Mouse (Mus musculus): Measurements from ENCODE around the gene Nrg4. TPM values are rescaled to one million over a fixed set of nuclear protein-coding genes. Genes with fewer than 3 reads are reported as not detected.

The Nrg4 gene
- polyA plus RNA-seq, 2 experiments = 0.39 to 1.1 TPM

GRCm38 (mm10) chr9:55273906-55274305 lies 52.7 kb downstream of the Nrg4 start:
- Histone ChIP-seq H3K27me3 (ENCODE audit: control insufficient read depth, insufficient read depth, low read length) (no peaks in the 10 kb centered on the region), H3K4me3 (ENCODE audit: insufficient read depth in 1 of 2, low read depth in 2 of 2, low read length in 2 of 2) (no peak overlapping the region), H3K36me3 (replicated peaks; ENCODE audit: control insufficient read depth, insufficient read depth, low read depth) (no peaks in the 10 kb centered on the region), H3K4me2 (ENCODE audit: low read depth) (no peak overlapping the region), H3K4me1 (replicated peaks; ENCODE audit: control insufficient read depth in 2 of 2, insufficient read depth in 2 of 2, low read length in 1 of 2) (no peaks in the 10 kb centered on the region), H3K9ac (replicated peaks) (no peak overlapping the region), H3K27ac (no peak overlapping the region), H3K9me3 (ENCODE audit: control insufficient read depth, low read length) (no peaks in the 10 kb centered on the region)
- 70% methylated on average over 4 of the region's 4 CpGs for WGBS (ENCODE audit: insufficient replicate concordance)
- DNase-seq (ENCODE audit: low read depth in 3 of 3, low spot score in 3 of 3) = no peak
- ATAC-seq (ENCODE audit: insufficient read depth) = no peak
- TF ChIP-seq CTCF (IDR thresholded peaks at IDR 0.05; ENCODE audit: low read depth) = no peak
- no peak for TF ChIP-seq EP300 (IDR thresholded peaks at IDR 0.05; ENCODE audit: low read depth)

DNA sequence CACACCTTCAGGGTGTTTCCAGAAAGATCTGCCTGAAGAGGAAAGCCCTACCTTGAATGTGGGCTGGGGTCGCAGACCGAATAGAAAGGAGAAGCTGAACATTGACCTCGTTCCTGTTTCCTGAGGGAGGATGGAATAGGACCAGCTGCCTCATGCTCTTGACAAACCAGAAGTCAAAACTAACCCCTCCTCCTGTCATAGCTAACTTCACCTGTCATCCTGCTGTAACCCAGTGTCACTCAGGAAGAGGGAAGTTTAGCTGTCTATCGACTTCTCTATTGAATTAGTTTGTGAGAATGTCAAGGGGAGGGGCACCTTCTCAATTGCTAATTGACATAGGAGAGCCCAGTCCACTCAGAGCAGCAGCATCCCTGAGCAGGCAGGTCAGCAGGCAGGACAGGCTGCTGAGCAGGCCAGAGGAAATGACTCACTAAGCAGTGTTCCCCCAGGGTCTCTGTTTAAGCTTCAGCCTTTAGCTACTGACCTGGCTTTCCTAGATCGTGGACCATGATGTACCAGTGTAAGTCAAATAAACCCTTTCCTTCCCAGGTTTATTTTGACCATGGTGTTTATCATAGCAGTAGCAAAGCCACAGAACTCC lies 54.6 kb downstream of the Nrg4 start:
- H3K4me2 ChIP-seq (ENCODE audit: low read depth) = no peak overlapping the region
- no peaks in the 10 kb centered on the region for H3K4me1 ChIP-seq (replicated peaks; ENCODE audit: control insufficient read depth in 2 of 2, insufficient read depth in 2 of 2, low read length in 1 of 2)
- H3K27me3 ChIP-seq (ENCODE audit: control insufficient read depth, insufficient read depth, low read length) = no peaks in the 10 kb centered on the region
- ATAC-seq (ENCODE audit: insufficient read depth) (no peak), DNase-seq (ENCODE audit: low read depth in 3 of 3, low spot score in 3 of 3) (no peak)
- no peak overlapping the region for H3K27ac ChIP-seq
- H3K9me3 ChIP-seq (ENCODE audit: control insufficient read depth, low read length) = no peaks in the 10 kb centered on the region
- H3K36me3 ChIP-seq (replicated peaks; ENCODE audit: control insufficient read depth, insufficient read depth, low read depth) = no peaks in the 10 kb centered on the region
- no peak overlapping the region for H3K9ac ChIP-seq (replicated peaks)
- TF ChIP-seq EP300 (IDR thresholded peaks at IDR 0.05; ENCODE audit: low read depth) = no peak
- no peak for TF ChIP-seq CTCF (IDR thresholded peaks at IDR 0.05; ENCODE audit: low read depth)
- 20% methylated on average over 5 of the region's 5 CpGs for WGBS (ENCODE audit: insufficient replicate concordance)
- no peak overlapping the region for H3K4me3 ChIP-seq (ENCODE audit: insufficient read depth in 1 of 2, low read depth in 2 of 2, low read length in 2 of 2)

DNA sequence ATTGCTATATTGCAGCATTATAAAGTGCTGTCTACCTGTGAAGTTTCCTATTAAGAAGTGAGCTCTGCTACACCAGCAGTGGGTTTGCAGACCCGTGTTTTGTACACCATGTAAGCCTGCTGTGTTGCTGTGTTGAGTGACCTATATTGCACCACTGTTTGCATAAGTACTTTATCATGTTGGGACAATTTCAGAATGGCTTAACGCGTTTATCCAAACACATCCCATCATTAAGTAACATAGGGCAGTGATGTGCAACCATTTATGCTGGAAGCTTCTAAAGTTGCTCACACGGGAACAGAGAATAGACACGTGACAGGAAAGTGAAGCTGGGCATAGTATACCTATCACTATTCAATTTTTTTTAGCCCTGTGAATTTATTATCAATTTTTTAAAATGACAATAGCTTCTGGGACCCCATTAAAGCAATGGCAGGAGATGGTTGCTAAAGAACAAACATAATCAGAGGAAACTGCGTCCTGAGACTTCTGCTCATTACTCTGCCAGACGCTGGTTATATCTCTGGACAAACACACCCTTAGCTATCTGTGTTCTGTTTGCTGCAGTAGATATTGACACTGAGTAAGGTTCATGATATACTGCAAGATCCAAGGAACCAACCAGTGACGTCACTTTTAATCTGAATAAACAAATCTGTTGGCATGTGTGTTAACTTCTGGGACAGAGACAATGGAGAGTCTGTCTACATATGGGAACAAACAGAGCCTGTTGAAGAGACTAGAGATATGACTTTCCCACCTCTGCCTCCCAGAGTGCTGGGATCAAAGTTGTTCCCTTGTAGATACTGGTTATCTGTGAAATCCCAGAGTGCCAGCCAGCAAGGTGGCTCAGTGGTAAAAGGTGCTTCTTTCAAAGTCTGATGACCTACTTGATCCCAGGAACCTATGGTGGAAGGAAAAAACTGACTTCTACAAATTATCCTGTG lies 62.0 kb downstream of the Nrg4 start:
- Histone ChIP-seq H3K9ac (replicated peaks) (no peak overlapping the region), H3K36me3 (replicated peaks; ENCODE audit: control insufficient read depth, insufficient read depth, low read depth) (no peaks in the 10 kb centered on the region), H3K27me3 (ENCODE audit: control insufficient read depth, insufficient read depth, low read length) (no peaks in the 10 kb centered on the region), H3K27ac (no peak overlapping the region), H3K9me3 (ENCODE audit: control insufficient read depth, low read length) (no peaks in the 10 kb centered on the region), H3K4me2 (ENCODE audit: low read depth) (no peak overlapping the region), H3K4me1 (replicated peaks; ENCODE audit: control insufficient read depth in 2 of 2, insufficient read depth in 2 of 2, low read length in 1 of 2) (no peaks in the 10 kb centered on the region), H3K4me3 (ENCODE audit: insufficient read depth in 1 of 2, low read depth in 2 of 2, low read length in 2 of 2) (no peak overlapping the region)
- DNase-seq (ENCODE audit: low read depth in 3 of 3, low spot score in 3 of 3) = no peak
- ATAC-seq (ENCODE audit: insufficient read depth) = no peak
- 45% methylated on average over 8 of the region's 8 CpGs for WGBS (ENCODE audit: insufficient replicate concordance)
- no peak for TF ChIP-seq CTCF (IDR thresholded peaks at IDR 0.05; ENCODE audit: low read depth)
- TF ChIP-seq EP300 (IDR thresholded peaks at IDR 0.05; ENCODE audit: low read depth) = no peak

DNA sequence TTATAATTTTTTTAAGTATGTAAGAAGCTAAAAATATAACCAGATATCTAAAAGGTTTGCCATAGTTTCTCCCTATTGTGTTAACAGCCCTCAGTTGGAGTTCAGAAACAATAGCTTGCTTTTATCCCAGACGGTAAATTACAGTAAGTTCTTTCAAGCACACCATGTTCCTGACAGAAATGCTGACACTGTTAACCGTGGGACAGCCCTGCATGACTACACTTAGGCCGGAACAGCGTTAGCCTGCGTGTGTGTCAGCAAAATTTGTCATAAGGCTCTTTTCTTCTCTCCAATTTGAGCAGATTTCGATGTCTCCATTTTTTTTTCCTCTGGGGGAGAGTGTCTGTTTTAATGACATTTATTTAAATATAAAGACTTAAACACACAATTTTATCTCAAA lies 66.9 kb downstream of the Nrg4 start:
- H3K9me3 ChIP-seq (ENCODE audit: control insufficient read depth, low read length) = no peaks in the 10 kb centered on the region
- no peak overlapping the region for H3K4me2 ChIP-seq (ENCODE audit: low read depth)
- no peaks in the 10 kb centered on the region for H3K4me1 ChIP-seq (replicated peaks; ENCODE audit: control insufficient read depth in 2 of 2, insufficient read depth in 2 of 2, low read length in 1 of 2)
- H3K4me3 ChIP-seq (ENCODE audit: insufficient read depth in 1 of 2, low read depth in 2 of 2, low read length in 2 of 2) = no peak overlapping the region
- 66% methylated on average over 6 of the region's 6 CpGs for WGBS (ENCODE audit: insufficient replicate concordance)
- no peak overlapping the region for H3K27ac ChIP-seq
- DNase-seq (ENCODE audit: low read depth in 3 of 3, low spot score in 3 of 3) = no peak
- ATAC-seq (ENCODE audit: insufficient read depth) = no peak
- no peak overlapping the region for H3K9ac ChIP-seq (replicated peaks)
- no peaks in the 10 kb centered on the region for H3K27me3 ChIP-seq (ENCODE audit: control insufficient read depth, insufficient read depth, low read length)
- no peak for TF ChIP-seq CTCF (IDR thresholded peaks at IDR 0.05; ENCODE audit: low read depth)
- TF ChIP-seq EP300 (IDR thresholded peaks at IDR 0.05; ENCODE audit: low read depth) = no peak
- no peaks in the 10 kb centered on the region for H3K36me3 ChIP-seq (replicated peaks; ENCODE audit: control insufficient read depth, insufficient read depth, low read depth)

GRCm38 (mm10) chr9:55257105-55257504 lies 69.5 kb downstream of the Nrg4 start:
- ATAC-seq (ENCODE audit: insufficient read depth) (no peak), DNase-seq (ENCODE audit: low read depth in 3 of 3, low spot score in 3 of 3) (no peak)
- Histone ChIP-seq H3K4me2 (ENCODE audit: low read depth) (no peak overlapping the region), H3K9ac (replicated peaks) (no peak overlapping the region), H3K27ac (no peak overlapping the region), H3K9me3 (ENCODE audit: control insufficient read depth, low read length) (no peaks in the 10 kb centered on the region), H3K4me1 (replicated peaks; ENCODE audit: control insufficient read depth in 2 of 2, insufficient read depth in 2 of 2, low read length in 1 of 2) (no peaks in the 10 kb centered on the region), H3K27me3 (ENCODE audit: control insufficient read depth, insufficient read depth, low read length) (no peaks in the 10 kb centered on the region), H3K4me3 (ENCODE audit: insufficient read depth in 1 of 2, low read depth in 2 of 2, low read length in 2 of 2) (no peak overlapping the region), H3K36me3 (replicated peaks; ENCODE audit: control insufficient read depth, insufficient read depth, low read depth) (no peaks in the 10 kb centered on the region)
- TF ChIP-seq CTCF (IDR thresholded peaks at IDR 0.05; ENCODE audit: low read depth) (no peak), EP300 (IDR thresholded peaks at IDR 0.05; ENCODE audit: low read depth) (no peak)
- WGBS (ENCODE audit: insufficient replicate concordance) = 45% methylated on average over 2 of the region's 2 CpGs

Data from liver, embryonic 14.5 days (tissue).